Mouse (Mus musculus) myocyte (in vitro differentiated cells): ENCODE results near the gene Rnf214.

ENCODE experiments used
- CEBPB ChIP-seq: IDR thresholded peaks from 2 replicates; pipeline ENCODE4 v1.6.1; 2011; ENCODE audit warnings: mild to moderate bottlenecking, moderate library complexity; ENCODE audit not compliant: poor library complexity, insufficient read depth, severe bottlenecking
- POLR2A ChIP-seq: IDR thresholded peaks from one replicate; pipeline ENCODE4 v1.6.1; 2011; ENCODE audit warnings: low read depth, mild to moderate bottlenecking, control low read depth, moderate library complexity; ENCODE audit not compliant: insufficient read length

DNA sequence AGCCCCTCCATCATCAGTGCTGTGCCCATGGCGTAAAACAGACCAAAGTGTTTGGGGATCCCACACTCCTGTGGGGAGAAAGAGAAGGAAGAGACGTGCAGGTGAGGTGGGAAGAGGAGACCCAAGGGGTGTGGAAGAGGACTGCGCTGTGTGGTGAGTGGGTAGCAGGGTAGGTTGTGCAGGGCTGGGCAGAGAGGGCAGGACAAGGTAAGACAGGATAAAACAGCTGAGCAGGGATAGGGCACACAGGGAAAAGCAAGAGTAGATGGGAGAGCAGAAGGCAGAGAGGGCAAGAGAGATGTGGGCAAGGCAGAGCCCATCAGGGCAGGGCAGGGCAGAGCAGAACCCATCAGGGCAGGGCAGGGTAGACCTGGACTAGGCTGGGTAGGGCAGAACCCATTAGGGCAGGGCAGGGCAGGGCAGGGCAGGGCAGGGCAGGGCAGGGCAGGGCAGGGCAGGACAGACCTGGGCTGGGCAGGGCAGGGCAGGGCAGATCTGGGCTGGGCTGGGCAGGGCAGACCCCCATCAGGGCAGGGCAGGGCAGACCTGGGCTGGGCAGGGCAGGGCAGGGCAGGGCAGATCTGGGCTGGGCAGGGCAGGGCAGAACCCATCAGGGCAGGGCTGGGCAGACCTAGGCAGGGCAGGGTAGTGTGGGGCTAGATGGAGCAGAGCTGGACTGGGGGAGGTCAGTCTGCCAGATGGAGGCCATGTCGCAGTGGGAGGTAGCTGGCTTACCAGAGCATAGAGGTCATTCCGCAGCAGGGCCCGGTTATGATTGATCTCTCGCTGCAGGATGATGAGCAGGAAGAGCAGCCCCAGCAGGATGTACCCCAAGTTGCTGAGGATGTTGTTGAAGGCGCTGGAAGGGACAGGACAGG, 37.2 kb upstream of the Rnf214 start:
- TF ChIP-seq POLR2A (no peak), CEBPB (no peak)
